Mouse (Mus musculus): Measurements from ENCODE around the gene Galnt15.

The Galnt15 gene

GRCm38 (mm10) chr14:32028681-32029091, at the start of gene Galnt15:
Gene Galnt15, plus strand, starts transcription at chr14:32028989.
- DNase-seq (ENCODE audit: extremely low spot score): peak; percentile 10

GRCm38 (mm10) chr14:31994021-31994420, 34.8 kb upstream of the Galnt15 start:
- no peak for DNase-seq (ENCODE audit: extremely low spot score)

GRCm38 (mm10) chr14:32000941-32001340, 27.8 kb upstream of the Galnt15 start:
- no peak for DNase-seq (ENCODE audit: extremely low spot score)

GRCm38 (mm10) chr14:32002502-32003338, 26.1 kb upstream of the Galnt15 start:
- DNase-seq (ENCODE audit: extremely low spot score): no peak

- DNase-seq (ENCODE audit: extremely low spot score): no peak
These were observed 24.7 kb upstream of the Galnt15 start for GRCm38 (mm10) chr14:32003904-32004596.

- no peak for DNase-seq (ENCODE audit: extremely low spot score)
These were observed 23.0 kb upstream of the Galnt15 start for GRCm38 (mm10) chr14:32005673-32006261.

- DNase-seq (ENCODE audit: extremely low spot score): no peak
These were observed 21.0 kb upstream of the Galnt15 start for GRCm38 (mm10) chr14:32007654-32008335.

- DNase-seq (ENCODE audit: extremely low spot score): no peak
These were observed 19.1 kb upstream of the Galnt15 start for GRCm38 (mm10) chr14:32009715-32010114.

GRCm38 (mm10) chr14:32011547-32012304, 17.1 kb upstream of the Galnt15 start:
- no peak for DNase-seq (ENCODE audit: extremely low spot score)

GRCm38 (mm10) chr14:32015131-32015770, 13.5 kb upstream of the Galnt15 start:
- no peak for DNase-seq (ENCODE audit: extremely low spot score)

GRCm38 (mm10) chr14:32016466-32016865, 12.3 kb upstream of the Galnt15 start:
- DNase-seq (ENCODE audit: extremely low spot score): no peak

- peak; percentile 25 for DNase-seq (ENCODE audit: extremely low spot score)
These were observed 11.9 kb upstream of the Galnt15 start for GRCm38 (mm10) chr14:32016921-32017320.

GRCm38 (mm10) chr14:32017448-32017847, 11.3 kb upstream of the Galnt15 start:
- DNase-seq (ENCODE audit: extremely low spot score): no peak

GRCm38 (mm10) chr14:32019091-32019490, 9.7 kb upstream of the Galnt15 start:
- no peak for DNase-seq (ENCODE audit: extremely low spot score)

- no peak for DNase-seq (ENCODE audit: extremely low spot score)
These were observed 6.8 kb upstream of the Galnt15 start for GRCm38 (mm10) chr14:32021967-32022366.

GRCm38 (mm10) chr14:32022450-32022849, 6.3 kb upstream of the Galnt15 start:
- DNase-seq (ENCODE audit: extremely low spot score): peak; percentile 31

- DNase-seq (ENCODE audit: extremely low spot score): no peak
These were observed 4.9 kb upstream of the Galnt15 start for GRCm38 (mm10) chr14:32023891-32024290.

- DNase-seq (ENCODE audit: extremely low spot score): no peak
These were observed 1.6 kb upstream of the Galnt15 start for GRCm38 (mm10) chr14:32027218-32027617.

- no peak for DNase-seq (ENCODE audit: extremely low spot score)
These were observed 713 bp downstream of the Galnt15 start for GRCm38 (mm10) chr14:32029411-32029992.

- no peak for DNase-seq (ENCODE audit: extremely low spot score)
These were observed 1.3 kb downstream of the Galnt15 start for GRCm38 (mm10) chr14:32030073-32030472.
